Mouse (Mus musculus): ENCODE data around the gene Btg1.
A peak's percentile ranks its signal among the peaks of the same experiment; 100 is the strongest.

Gene Btg1

GRCm38 (mm10) chr10:96616001-96616708 is 651 bp upstream of the Btg1 start:
- DNase-seq (ENCODE audit: low spot score): no peak

- DNase-seq (ENCODE audit: low spot score): no peak
Observed at GRCm38 (mm10) chr10:96617221-96617950, 580 bp downstream of the Btg1 start.

- DNase-seq (ENCODE audit: low spot score): peak; percentile 81
Observed at GRCm38 (mm10) chr10:96617951-96618575, 1.3 kb downstream of the Btg1 start.

GRCm38 (mm10) chr10:96619951-96620889 is 3.4 kb downstream of the Btg1 start:
- DNase-seq (ENCODE audit: low spot score): peak; percentile 47

GRCm38 (mm10) chr10:96620890-96621271 is 4.1 kb downstream of the Btg1 start:
- DNase-seq (ENCODE audit: low spot score): peak; percentile 84

GRCm38 (mm10) chr10:96621361-96621945 is 4.6 kb downstream of the Btg1 start:
- peak; percentile 56 for DNase-seq (ENCODE audit: low spot score)

GRCm38 (mm10) chr10:96621980-96622645 is 5.3 kb downstream of the Btg1 start:
- no peak for DNase-seq (ENCODE audit: low spot score)

GRCm38 (mm10) chr10:96622761-96623632 is 6.2 kb downstream of the Btg1 start:
- no peak for DNase-seq (ENCODE audit: low spot score)

GRCm38 (mm10) chr10:96623633-96624195 is 6.9 kb downstream of the Btg1 start:
- no peak for DNase-seq (ENCODE audit: low spot score)

- no peak for DNase-seq (ENCODE audit: low spot score)
Observed at GRCm38 (mm10) chr10:96624406-96624805, 7.6 kb downstream of the Btg1 start.

GRCm38 (mm10) chr10:96625061-96625460 is 8.3 kb downstream of the Btg1 start:
- no peak for DNase-seq (ENCODE audit: low spot score)

- DNase-seq (ENCODE audit: low spot score): no peak
Observed at GRCm38 (mm10) chr10:96625682-96626081, 8.9 kb downstream of the Btg1 start.

GRCm38 (mm10) chr10:96626120-96626750 is 9.4 kb downstream of the Btg1 start:
- DNase-seq (ENCODE audit: low spot score): no peak

- no peak for DNase-seq (ENCODE audit: low spot score)
Observed at GRCm38 (mm10) chr10:96627332-96627731, 10.5 kb downstream of the Btg1 start.

GRCm38 (mm10) chr10:96628100-96628912 is 11.5 kb downstream of the Btg1 start:
- no peak for DNase-seq (ENCODE audit: low spot score)

- no peak for DNase-seq (ENCODE audit: low spot score)
Observed at GRCm38 (mm10) chr10:96628913-96629199, 12.1 kb downstream of the Btg1 start.

- no peak for DNase-seq (ENCODE audit: low spot score)
Observed at GRCm38 (mm10) chr10:96630110-96630509, 13.3 kb downstream of the Btg1 start.

- DNase-seq (ENCODE audit: low spot score): no peak
Observed at GRCm38 (mm10) chr10:96631066-96631711, 14.4 kb downstream of the Btg1 start.
